Comparison of ENCODE assay signal across 1 mouse cellular context in genomic region chr8:123064072-123064471, GRCm38 (mm10).
TF ChIP-seq lines count a peak whose summit lies in the region.

No protein-coding gene starts in this region.

TF ChIP-seq in MEL, 35 proteins besides CTCF, POLR2A, EP300 and RAD21 (continued from another document):
- TF ChIP-seq CHD1 (IDR thresholded peaks at IDR 0.05; ENCODE audit: low read depth, low read length), result no peak
TF ChIP-seq in MEL: peak in this region for 0.
